Mouse (Mus musculus) olfactory bulb, adult 2 months (tissue): ENCODE data around the gene Rcc1l.

Source experiments
- CTCF ChIP-seq: fragments of 200-500 bp; IDR thresholded peaks from 2 replicates; pipeline ENCODE4 v1.5.1; 2012; ENCODE audit warnings: low read depth, mild to moderate bottlenecking, low read length, moderate library complexity; ENCODE audit not compliant: insufficient read depth
- POLR2A ChIP-seq: fragments of 200-500 bp; IDR thresholded peaks from 2 replicates; pipeline ENCODE4 v1.6.1; 2012; ENCODE audit warnings: mild to moderate bottlenecking, low read depth, low read length, moderate library complexity; ENCODE audit not compliant: insufficient read depth

- TF ChIP-seq CTCF (no peak), POLR2A (peak; percentile 35; the same call in 1 of the 2 replicates)
These were observed 7.6 kb upstream of the Rcc1l start, which contains the start of gene Gtf2ird2 for GRCm38 (mm10) chr5:134183880-134184808.
